Mouse (Mus musculus) layer of hippocampus, postnatal 36 days (tissue): ENCODE results near the gene Cpne6. TPM values are rescaled to one million over a fixed set of nuclear protein-coding genes. Genes with fewer than 3 reads are reported as not detected.
A peak's percentile ranks its signal among the peaks of the same experiment; 100 is the strongest.

Source experiments
- DNase-seq, 2 experiments: peaks; one replicate each; pipeline ENCODE4 v3.0.0; 2022
- total RNA-seq, 2 experiments: library from RNA; stranded (reverse); gene quantifications; 2 replicates each; pipeline ENCODE4 v1.2.3; 2021

Cpne6 gene
- total RNA-seq, 2 experiments from 2014 or later: 696 to 698 TPM

- DNase-seq: no peak
Observed at GRCm38 (mm10) chr14:55555788-55556187, 45.5 kb downstream of the Cpne6 start.

- peak; percentile 70 to 72 for DNase-seq
Observed at GRCm38 (mm10) chr14:55557003-55557402, 46.8 kb downstream of the Cpne6 start.

- no peak for DNase-seq
Observed at GRCm38 (mm10) chr14:55557587-55557986, 47.3 kb downstream of the Cpne6 start.

- no peak for DNase-seq
Observed at GRCm38 (mm10) chr14:55558740-55559448, 48.6 kb downstream of the Cpne6 start.

- peak; percentile 85 to 86 for DNase-seq
Observed at GRCm38 (mm10) chr14:55559799-55560201, 49.6 kb downstream of the Cpne6 start, which contains the start of gene Dcaf11. Dcaf11 (plus strand) TSS chr14:55560006.

GRCm38 (mm10) chr14:55560202-55561073 is 50.2 kb downstream of the Cpne6 start, which contains the start of gene A730061H03Rik:
A730061H03Rik (minus strand) TSS chr14:55560406.
- DNase-seq: peak; percentile 98 to 99

- DNase-seq: no peak
Observed at GRCm38 (mm10) chr14:55561860-55562259, 51.6 kb downstream of the Cpne6 start.

- no peak for DNase-seq
Observed at GRCm38 (mm10) chr14:55563249-55563648, 53.0 kb downstream of the Cpne6 start.

- DNase-seq: no peak
Observed at GRCm38 (mm10) chr14:55565748-55566147, 55.5 kb downstream of the Cpne6 start.

Other genes starting within 250 kb of the Cpne6 start
- gene Dhrs4, start 31.7 kb upstream of the Cpne6 start, total RNA-seq: 10 to 100 TPM; 22.0 to 23.3 TPM
- 10 to 100 TPM; 59.2 to 60.3 TPM for gene Carmil3, start 19.8 kb upstream of the Cpne6 start, total RNA-seq
- 1 to 10 TPM; 1.6 to 5.6 TPM for gene Nrl, start 14.5 kb downstream of the Cpne6 start, total RNA-seq
- 10 to 100 TPM; 42.6 to 45.8 TPM for gene Pck2, start 29.8 kb downstream of the Cpne6 start, total RNA-seq
- gene Dcaf11, start 49.6 kb downstream of the Cpne6 start, total RNA-seq: 10 to 100 TPM; 82.5 to 83.2 TPM
- 1 to 10 TPM; 1.3 to 1.4 TPM for gene A730061H03Rik, start 50.0 kb downstream of the Cpne6 start, total RNA-seq
- not detected for gene Fitm1, start 65.2 kb downstream of the Cpne6 start, total RNA-seq
- gene Psme1, start 67.7 kb downstream of the Cpne6 start, total RNA-seq: 10 to 100 TPM; 50.3 to 50.4 TPM
- 10 to 100 TPM; 46.1 to 50.7 TPM for gene Emc9, start 74.9 kb downstream of the Cpne6 start, total RNA-seq
- 10 to 100 TPM; 43.2 to 44.6 TPM for gene Psme2, start 80.7 kb downstream of the Cpne6 start, total RNA-seq
- gene Rnf31, start 81.3 kb downstream of the Cpne6 start, total RNA-seq: 10 to 100 TPM; 29.5 to 41.0 TPM
- gene Irf9, start 93.1 kb downstream of the Cpne6 start, total RNA-seq: 10 to 100 TPM; 13.9 to 16.2 TPM
- gene Rec8, start 107.6 kb downstream of the Cpne6 start, total RNA-seq: 1 to 10 TPM in 1 of 2 experiments, under 1 TPM in 1; 0.88 to 1.8 TPM
- gene Ipo4, start 125.5 kb downstream of the Cpne6 start, total RNA-seq: 100 to 1,000 TPM; 108 to 119 TPM
- gene Gm49378, start 127.5 kb downstream of the Cpne6 start, total RNA-seq: 1 to 10 TPM; 5.3 to 5.6 TPM
- gene Tm9sf1, start 133.4 kb downstream of the Cpne6 start, total RNA-seq: 10 to 100 TPM; 43.4 to 44.3 TPM
- 1 to 10 TPM; 1.3 to 1.7 TPM for gene Tssk4, start 139.7 kb downstream of the Cpne6 start, total RNA-seq
- gene Mdp1, start 150.1 kb downstream of the Cpne6 start, total RNA-seq: 10 to 100 TPM; 46.4 to 49.9 TPM
- gene Gmpr2, start 161.5 kb downstream of the Cpne6 start, total RNA-seq: 10 to 100 TPM; 24.4 to 27.9 TPM
- gene Nedd8, start 161.7 kb downstream of the Cpne6 start, total RNA-seq: 100 to 1,000 TPM; 328 to 337 TPM
- 10 to 100 TPM; 13.0 to 13.4 TPM for gene Tinf2, start 171.4 kb downstream of the Cpne6 start, total RNA-seq
- gene Tgm1, start 203.5 kb downstream of the Cpne6 start, total RNA-seq: under 1 TPM in 1 of 2 experiments, not detected in 1; 0.28 TPM
- 10 to 100 TPM; 42.8 to 43.8 TPM for gene Rabggta, start 211.8 kb downstream of the Cpne6 start, total RNA-seq
- gene Dhrs1, start 235.2 kb downstream of the Cpne6 start, total RNA-seq: 10 to 100 TPM; 82.7 to 83.2 TPM
- gene Nop9, start 235.2 kb downstream of the Cpne6 start, total RNA-seq: 10 to 100 TPM; 10.6 to 14.2 TPM
- gene Cideb, start 248.0 kb downstream of the Cpne6 start, total RNA-seq: 1 to 10 TPM; 1.2 to 1.6 TPM